Mouse (Mus musculus): Measurements from ENCODE around the gene Phf5a.

The Phf5a gene

GRCm38 (mm10) chr15:81848301-81848700, 23.4 kb downstream of the Phf5a start:
- peak; percentile 30 to 68 for DNase-seq (ENCODE audit: low spot score in 2 of 2)

GRCm38 (mm10) chr15:81847861-81848260, 23.9 kb downstream of the Phf5a start:
- no peak for DNase-seq (ENCODE audit: low spot score in 2 of 2)

GRCm38 (mm10) chr15:81847161-81847560, 24.6 kb downstream of the Phf5a start:
- no peak for DNase-seq (ENCODE audit: low spot score in 2 of 2)

- no peak for DNase-seq (ENCODE audit: low spot score in 2 of 2)
Observed at GRCm38 (mm10) chr15:81846755-81847154, 25.0 kb downstream of the Phf5a start.

GRCm38 (mm10) chr15:81845724-81846123, 26.0 kb downstream of the Phf5a start:
- no peak for DNase-seq (ENCODE audit: low spot score in 2 of 2)

- DNase-seq (ENCODE audit: low spot score in 2 of 2) = no peak
Observed at GRCm38 (mm10) chr15:81845033-81845625, 26.6 kb downstream of the Phf5a start.

GRCm38 (mm10) chr15:81842275-81842674, 29.4 kb downstream of the Phf5a start:
- no peak for DNase-seq (ENCODE audit: low spot score in 2 of 2)

- no peak for DNase-seq (ENCODE audit: low spot score in 2 of 2)
Observed at GRCm38 (mm10) chr15:81840306-81840705, 31.4 kb downstream of the Phf5a start.

GRCm38 (mm10) chr15:81839634-81840033, 32.1 kb downstream of the Phf5a start:
- no peak for DNase-seq (ENCODE audit: low spot score in 2 of 2)

GRCm38 (mm10) chr15:81838554-81839235, 33.0 kb downstream of the Phf5a start:
- no peak for DNase-seq (ENCODE audit: low spot score in 2 of 2)

GRCm38 (mm10) chr15:81836966-81837920, 34.5 kb downstream of the Phf5a start:
- DNase-seq (ENCODE audit: low spot score in 2 of 2) = no peak

GRCm38 (mm10) chr15:81836124-81836821, 35.4 kb downstream of the Phf5a start:
- DNase-seq (ENCODE audit: low spot score in 2 of 2) = no peak

GRCm38 (mm10) chr15:81835007-81835880, 36.5 kb downstream of the Phf5a start:
- DNase-seq (ENCODE audit: low spot score in 2 of 2) = no peak

GRCm38 (mm10) chr15:81834171-81834841, 37.4 kb downstream of the Phf5a start:
- DNase-seq (ENCODE audit: low spot score in 2 of 2) = no peak

- no peak for DNase-seq (ENCODE audit: low spot score in 2 of 2)
Observed at GRCm38 (mm10) chr15:81833481-81833880, 38.2 kb downstream of the Phf5a start.

GRCm38 (mm10) chr15:81832219-81832618, 39.5 kb downstream of the Phf5a start:
- no peak for DNase-seq (ENCODE audit: low spot score in 2 of 2)

- DNase-seq (ENCODE audit: low spot score in 2 of 2) = peak; percentile 83 to 90
Observed at GRCm38 (mm10) chr15:81831136-81831825, 40.4 kb downstream of the Phf5a start.

GRCm38 (mm10) chr15:81830530-81830929, 41.2 kb downstream of the Phf5a start:
- DNase-seq (ENCODE audit: low spot score in 2 of 2) = no peak

GRCm38 (mm10) chr15:81829208-81829580, 42.5 kb downstream of the Phf5a start:
- DNase-seq (ENCODE audit: low spot score in 2 of 2) = no peak
